Mouse (Mus musculus) hindbrain, embryonic 13.5 days (tissue): Measurements from ENCODE around the gene Prkcb. TPM values are rescaled to one million over a fixed set of nuclear protein-coding genes. Genes with fewer than 3 reads are reported as not detected.
A peak's percentile ranks its signal among the peaks of the same experiment; 100 is the strongest.

Experiments used
- ATAC-seq: fragments of 200-750 bp; cut with Nextera tagmentation; 2 replicates; pipeline ENCODE4 v1.8.0; 2017; ENCODE audit warnings: moderate TSS enrichment; ENCODE audit not compliant: low FRiP score
- H3K27ac ChIP-seq: fragments of 300-500 bp; sonication (generic); 2 replicates; pipeline ENCODE4 v1.5.1; 2015; ENCODE audit warnings: inconsistent platforms, mild to moderate bottlenecking, moderate library complexity
- H3K27me3 ChIP-seq: fragments of 300-500 bp; sonication (generic); 2 replicates; pipeline ENCODE4 v1.6.1; 2015; ENCODE audit warnings: mild to moderate bottlenecking, inconsistent platforms
- H3K36me3 ChIP-seq: fragments of 300-500 bp; sonication (generic); 2 replicates; pipeline ENCODE4 v1.6.1; 2015; ENCODE audit warnings: mild to moderate bottlenecking, inconsistent platforms
- H3K4me1 ChIP-seq: fragments of 300-500 bp; sonication (generic); replicated peaks from 2 replicates; pipeline ENCODE4 v1.6.1; 2015; ENCODE audit warnings: inconsistent platforms
- H3K4me2 ChIP-seq: fragments of 300-500 bp; sonication (generic); 2 replicates; pipeline ENCODE4 v1.6.1; 2015; ENCODE audit warnings: inconsistent platforms, mild to moderate bottlenecking, moderate library complexity
- H3K4me3 ChIP-seq: fragments of 300-500 bp; sonication (generic); 2 replicates; pipeline ENCODE4 v1.5.1; 2015; ENCODE audit warnings: mild to moderate bottlenecking, inconsistent platforms
- H3K9ac ChIP-seq: fragments of 300-500 bp; sonication (generic); 2 replicates; pipeline ENCODE4 v1.6.1; 2015; ENCODE audit warnings: mild to moderate bottlenecking, inconsistent platforms
- H3K9me3 ChIP-seq: fragments of 300-500 bp; sonication (generic); 2 replicates; pipeline ENCODE4 v1.6.1; 2016; ENCODE audit warnings: inconsistent platforms
- WGBS: fragments of 180-500 bp; shearing (Covaris S2); methylation state at CpG from one replicate; pipeline ENCODE4 v1.1.7; 2015; 5-methylcytosine and 5-hydroxymethylcytosine counted together
- polyA plus RNA-seq: library from polyadenylated mRNA; unstranded; fragments of >200 nt; fragmentation: Nextera tagmentation; extraction: Ambion mirVana; gene quantifications from 2 replicates; pipeline ENCODE4 v1.2.1, GENCODE M21; 2015

Gene Prkcb
- polyA plus RNA-seq, 1 experiment from 2014 or later = 58.1 TPM

DNA sequence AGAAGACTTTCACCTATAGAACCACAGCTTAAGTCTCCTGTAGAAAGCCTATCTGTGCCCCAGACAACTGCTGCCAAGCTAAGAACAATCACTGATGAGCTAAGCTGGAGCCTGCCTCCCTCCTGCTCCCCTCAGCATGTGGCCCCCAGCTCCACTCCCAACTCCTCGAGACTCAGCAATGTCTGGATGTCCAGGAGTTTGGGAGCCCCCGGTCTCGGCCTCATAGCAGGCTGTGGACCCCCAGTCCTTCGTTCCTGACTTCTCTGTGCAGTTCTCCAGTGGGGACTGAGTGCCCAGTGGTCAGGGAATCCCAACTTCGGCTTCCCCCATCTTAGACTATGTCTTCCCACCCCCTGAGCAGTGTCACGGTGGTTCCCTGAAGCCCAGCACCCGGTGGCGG, 96.3 kb downstream of the Prkcb start:
- H3K9ac ChIP-seq = no peak overlapping the region
- peaks cover 24% of the 10 kb centered on the region for H3K4me1 ChIP-seq
- no peak overlapping the region for H3K4me3 ChIP-seq
- no peak overlapping the region for H3K27ac ChIP-seq
- no peaks in the 10 kb centered on the region for H3K27me3 ChIP-seq
- H3K9me3 ChIP-seq = no peaks in the 10 kb centered on the region
- WGBS = 87% methylated on average over 8 of the region's 8 CpGs
- H3K36me3 ChIP-seq = no peaks in the 10 kb centered on the region
- H3K4me2 ChIP-seq = no peak overlapping the region
- no peak for ATAC-seq

DNA sequence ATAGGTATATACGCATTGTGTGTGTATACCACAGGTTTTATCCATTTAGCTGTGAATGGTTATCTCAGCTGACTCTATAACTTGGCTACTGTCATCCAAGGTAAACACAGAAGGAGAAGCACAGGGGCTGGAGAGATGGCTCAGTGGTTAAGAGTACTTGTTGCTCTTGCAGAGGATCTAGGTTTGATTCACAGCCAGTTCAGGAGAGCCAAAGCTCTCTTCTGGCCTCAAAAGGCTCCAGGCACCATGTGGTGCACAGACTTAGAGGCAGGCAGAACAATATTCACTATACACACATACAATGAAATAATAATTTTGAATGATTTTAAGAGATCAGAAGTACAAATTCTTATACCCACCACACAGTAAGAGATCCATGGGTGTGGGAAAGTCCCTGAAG, 98.0 kb downstream of the Prkcb start:
- WGBS = 90% methylated on average over 1 of the region's 1 CpGs
- Histone ChIP-seq H3K27ac (no peak overlapping the region), H3K9me3 (no peaks in the 10 kb centered on the region), H3K4me2 (no peak overlapping the region), H3K4me3 (no peak overlapping the region), H3K36me3 (no peaks in the 10 kb centered on the region), H3K9ac (no peak overlapping the region), H3K4me1 (peaks cover 29% of the 10 kb centered on the region), H3K27me3 (no peaks in the 10 kb centered on the region)
- ATAC-seq = no peak

DNA sequence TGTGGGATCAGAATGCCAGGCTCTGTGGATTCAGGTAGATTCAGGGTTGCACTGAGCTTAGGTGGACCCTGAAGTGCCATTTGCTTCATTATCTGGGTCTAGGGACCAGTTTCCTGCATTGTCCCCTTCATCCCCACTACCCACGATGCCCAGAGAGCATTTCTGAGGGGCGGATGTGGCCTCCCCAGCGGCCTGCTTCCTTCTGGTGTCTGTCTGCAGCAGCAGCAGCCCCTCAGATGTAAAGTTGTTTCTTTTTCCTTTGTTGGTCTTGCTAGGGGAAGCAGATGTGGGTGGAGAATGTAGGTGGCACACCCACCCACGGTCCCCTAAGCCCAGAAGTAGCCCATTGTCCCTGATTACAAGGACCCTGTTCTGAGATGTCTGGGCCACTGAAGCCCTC, 99.3 kb downstream of the Prkcb start:
- no peak overlapping the region for H3K9ac ChIP-seq
- no peak for ATAC-seq
- H3K4me3 ChIP-seq = no peak overlapping the region
- no peak overlapping the region for H3K27ac ChIP-seq
- no peaks in the 10 kb centered on the region for H3K9me3 ChIP-seq
- H3K4me1 ChIP-seq = peaks cover 29% of the 10 kb centered on the region
- 69% methylated on average over 4 of the region's 4 CpGs for whole genome bisulfite sequencing
- no peak overlapping the region for H3K4me2 ChIP-seq
- no peaks in the 10 kb centered on the region for H3K36me3 ChIP-seq
- H3K27me3 ChIP-seq = no peaks in the 10 kb centered on the region

DNA sequence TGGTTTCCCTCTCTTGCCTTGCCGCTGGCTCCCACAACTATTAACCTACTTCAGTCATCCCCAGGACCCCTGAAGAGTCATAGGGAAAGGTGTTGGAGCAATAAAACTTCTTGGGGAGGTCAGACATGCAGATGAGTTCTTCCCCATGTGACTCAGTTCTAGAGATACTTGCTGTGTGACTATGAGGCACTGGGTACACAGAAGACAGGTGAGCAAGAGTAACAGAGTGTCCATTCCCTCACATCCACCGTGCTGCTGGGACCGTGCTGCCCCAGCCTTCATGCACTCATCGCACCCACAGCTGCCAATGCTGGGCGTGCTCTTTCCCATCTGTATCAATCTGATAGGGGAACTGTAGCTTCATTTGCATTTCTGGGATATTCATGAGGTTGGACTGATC, 100.3 kb downstream of the Prkcb start:
- Histone ChIP-seq H3K27ac (0 out of 2 replicates have a peak overlapping the region, but pooled peaks have one; percentile 65), H3K36me3 (no peaks in the 10 kb centered on the region), H3K9me3 (no peaks in the 10 kb centered on the region), H3K9ac (no peak overlapping the region), H3K27me3 (no peaks in the 10 kb centered on the region), H3K4me3 (no peak overlapping the region), H3K4me2 (no peak overlapping the region), H3K4me1 (peaks cover 29% of the 10 kb centered on the region)
- ATAC-seq = no peak
- WGBS = 45% methylated on average over 5 of the region's 5 CpGs

DNA sequence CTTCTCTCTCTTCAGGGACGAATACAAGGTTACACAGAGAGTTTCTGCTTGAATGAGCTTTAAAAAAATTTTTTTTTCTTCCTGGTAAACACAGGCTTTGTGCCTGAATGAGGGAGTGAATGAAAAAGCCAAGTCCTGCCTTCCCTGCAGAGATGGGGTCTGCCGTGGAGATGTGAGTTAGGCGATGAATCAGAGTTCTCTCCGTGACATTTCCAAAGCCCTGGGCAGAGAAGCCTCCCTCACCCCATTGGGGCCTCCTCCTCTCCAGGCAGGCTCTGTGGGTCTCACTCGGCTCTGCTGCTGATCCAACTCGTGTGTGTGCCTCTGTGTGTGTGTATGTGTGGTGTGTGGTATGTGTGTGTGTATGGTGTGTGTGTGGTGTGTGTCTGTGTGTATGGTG, 101.1 kb downstream of the Prkcb start:
- ATAC-seq = peak; percentile 30
- H3K4me1 ChIP-seq = peaks cover 29% of the 10 kb centered on the region
- no peak overlapping the region for H3K4me2 ChIP-seq
- no peaks in the 10 kb centered on the region for H3K36me3 ChIP-seq
- no peak overlapping the region for H3K4me3 ChIP-seq
- WGBS = 11% methylated on average over 6 of the region's 6 CpGs
- no peaks in the 10 kb centered on the region for H3K27me3 ChIP-seq
- peak overlapping the region; percentile 39; the same call in 1 of the 2 replicates for H3K9ac ChIP-seq
- H3K9me3 ChIP-seq = no peaks in the 10 kb centered on the region
- peak overlapping the region; percentile 65 for H3K27ac ChIP-seq

DNA sequence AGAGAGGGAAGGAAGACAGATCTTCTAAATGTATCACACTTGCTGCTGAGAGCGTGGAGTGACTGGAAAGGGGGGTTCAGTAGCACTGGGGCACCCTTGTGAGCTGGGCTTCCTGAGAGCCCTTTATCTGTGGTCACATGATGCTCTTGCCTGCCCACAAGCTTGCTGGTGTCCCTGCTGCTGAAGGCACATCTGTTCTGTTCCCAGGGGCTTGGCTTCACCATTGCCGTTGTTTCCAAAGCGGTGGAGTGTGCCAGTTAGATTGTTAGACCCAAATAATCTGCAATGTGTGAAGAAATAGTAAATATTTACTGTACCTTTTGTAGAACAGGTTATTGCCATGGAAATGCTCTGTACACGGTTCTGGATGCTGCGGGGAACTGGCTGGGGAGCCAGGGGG, 101.6 kb downstream of the Prkcb start:
- Histone ChIP-seq H3K4me3 (no peak overlapping the region), H3K27ac (peak overlapping the region; percentile 65), H3K36me3 (no peaks in the 10 kb centered on the region), H3K9ac (0 out of 2 replicates have a peak overlapping the region, but pooled peaks have one; percentile 39), H3K27me3 (no peaks in the 10 kb centered on the region), H3K4me1 (peaks cover 29% of the 10 kb centered on the region), H3K4me2 (no peak overlapping the region), H3K9me3 (no peaks in the 10 kb centered on the region)
- WGBS = 38% methylated on average over 5 of the region's 5 CpGs
- peak; percentile 65 for ATAC-seq

DNA sequence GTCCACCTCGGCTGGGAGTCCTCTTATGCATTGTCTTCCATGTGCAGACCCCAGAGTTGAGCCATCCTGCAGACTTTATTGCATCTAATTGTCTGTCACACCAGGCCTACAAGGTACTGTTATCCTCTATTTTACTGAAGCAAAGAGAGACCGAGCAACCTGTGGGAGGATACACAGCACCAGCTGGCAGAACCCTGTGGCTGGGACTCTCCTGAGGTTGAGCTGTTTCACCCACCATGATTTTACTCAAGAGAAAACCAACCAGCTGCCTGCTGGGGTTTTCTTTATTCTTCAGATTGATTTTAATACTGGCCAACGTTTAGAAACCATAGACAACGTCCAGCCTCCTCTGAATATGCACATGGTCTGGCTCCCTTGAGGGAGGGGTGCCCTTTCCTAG, 102.1 kb downstream of the Prkcb start:
- Histone ChIP-seq H3K4me2 (no peak overlapping the region), H3K27ac (peak overlapping the region; percentile 65), H3K9me3 (no peaks in the 10 kb centered on the region), H3K27me3 (no peaks in the 10 kb centered on the region), H3K9ac (no peak overlapping the region), H3K4me1 (peaks cover 31% of the 10 kb centered on the region), H3K4me3 (no peak overlapping the region), H3K36me3 (no peaks in the 10 kb centered on the region)
- no peak for ATAC-seq
- WGBS = 56% methylated on average over 4 of the region's 4 CpGs

DNA sequence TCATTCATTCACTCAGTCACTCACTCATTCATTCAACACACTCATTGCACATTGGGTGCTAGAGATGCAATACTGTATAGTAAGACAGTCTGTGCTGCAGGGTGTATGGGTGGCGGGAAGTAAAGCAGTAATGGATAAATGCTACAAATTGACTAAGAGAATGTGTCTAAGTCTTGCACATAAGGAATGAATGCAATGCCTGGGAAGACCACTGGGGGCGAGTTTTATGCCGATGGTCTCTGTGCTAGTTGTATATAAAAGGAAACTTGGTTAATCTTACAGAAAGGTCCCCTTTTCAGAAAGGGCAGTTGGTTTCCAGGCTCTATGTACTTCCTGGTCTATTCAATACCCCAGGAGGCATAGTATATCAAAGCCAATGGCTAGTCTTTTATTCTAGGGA, 102.8 kb downstream of the Prkcb start:
- Histone ChIP-seq H3K4me2 (no peak overlapping the region), H3K9ac (no peak overlapping the region), H3K9me3 (no peaks in the 10 kb centered on the region), H3K27me3 (no peaks in the 10 kb centered on the region), H3K4me3 (no peak overlapping the region), H3K36me3 (no peaks in the 10 kb centered on the region), H3K4me1 (peaks cover 34% of the 10 kb centered on the region), H3K27ac (no peak overlapping the region)
- ATAC-seq = no peak
- 69% methylated on average over 3 of the region's 3 CpGs for WGBS

DNA sequence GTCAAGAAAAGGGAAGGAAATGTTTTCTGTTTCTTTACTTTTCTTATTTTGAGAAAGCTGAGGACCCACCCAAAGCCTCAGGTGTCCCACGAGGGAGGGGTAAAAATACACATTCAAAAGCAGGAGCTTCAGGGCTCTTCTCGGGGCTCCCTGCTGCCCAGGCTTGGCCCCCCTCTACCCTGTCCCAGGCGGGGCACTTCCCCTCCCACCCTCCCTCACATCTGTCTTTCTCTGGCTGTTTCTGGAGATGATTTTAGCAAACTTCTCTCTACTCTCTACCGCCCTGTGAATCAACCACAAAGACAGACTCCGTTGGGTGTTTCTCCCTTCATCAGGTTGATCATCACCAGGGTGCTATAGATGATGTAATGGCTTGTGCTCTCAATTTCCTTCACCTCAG, 105.4 kb downstream of the Prkcb start:
- H3K4me1 ChIP-seq = peaks cover 27% of the 10 kb centered on the region
- no peak overlapping the region for H3K9ac ChIP-seq
- no peak for ATAC-seq
- no peaks in the 10 kb centered on the region for H3K9me3 ChIP-seq
- H3K27me3 ChIP-seq = no peaks in the 10 kb centered on the region
- no peak overlapping the region for H3K27ac ChIP-seq
- no peak overlapping the region for H3K4me3 ChIP-seq
- WGBS = 54% methylated on average over 5 of the region's 5 CpGs
- no peak overlapping the region for H3K4me2 ChIP-seq
- no peaks in the 10 kb centered on the region for H3K36me3 ChIP-seq

DNA sequence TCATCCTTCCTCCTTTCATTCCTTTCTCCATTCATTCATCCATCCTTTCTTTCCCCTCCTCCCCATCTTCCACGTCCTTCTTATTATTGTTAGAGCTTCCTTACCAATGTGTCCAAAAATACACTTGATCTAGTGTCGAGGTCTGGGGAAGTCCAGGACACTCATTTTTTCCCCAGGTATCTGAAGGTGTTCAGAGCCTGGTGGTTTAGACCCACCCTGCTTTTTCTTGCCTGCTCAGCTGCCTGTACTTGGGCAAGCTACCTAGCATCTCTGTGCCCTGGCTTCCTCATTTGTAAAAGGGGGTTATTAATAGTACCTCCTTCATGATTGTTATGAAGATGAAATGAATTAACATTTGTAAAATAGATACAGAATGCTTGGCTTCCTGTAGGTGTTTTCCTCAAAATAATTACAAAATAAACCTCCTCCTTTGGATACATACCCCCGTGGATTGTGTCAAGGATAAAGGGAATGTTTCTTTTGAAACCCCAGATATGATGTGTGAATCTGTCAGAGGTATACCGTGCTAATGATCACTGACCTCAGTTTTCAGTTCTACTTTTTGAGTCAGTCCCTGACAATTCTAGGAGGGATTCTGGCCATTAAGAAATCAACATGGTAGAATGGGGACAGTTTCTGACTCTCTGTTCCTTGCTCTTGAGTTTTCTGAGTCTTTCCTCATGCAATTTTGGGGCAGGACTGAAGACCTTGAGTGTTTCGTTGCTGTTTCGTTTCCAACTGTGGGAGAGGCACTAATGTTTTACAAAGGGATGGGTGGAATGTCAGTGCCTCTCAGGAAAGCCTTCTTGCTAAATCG, 106.8 kb downstream of the Prkcb start:
- Histone ChIP-seq H3K9me3 (no peaks in the 10 kb centered on the region), H3K36me3 (no peaks in the 10 kb centered on the region), H3K27me3 (no peaks in the 10 kb centered on the region), H3K4me3 (no peak overlapping the region), H3K4me2 (no peak overlapping the region), H3K9ac (no peak overlapping the region), H3K4me1 (peaks cover 13% of the 10 kb centered on the region), H3K27ac (no peak overlapping the region)
- 80% methylated on average over 7 of the region's 7 CpGs for WGBS
- no peak for ATAC-seq

DNA sequence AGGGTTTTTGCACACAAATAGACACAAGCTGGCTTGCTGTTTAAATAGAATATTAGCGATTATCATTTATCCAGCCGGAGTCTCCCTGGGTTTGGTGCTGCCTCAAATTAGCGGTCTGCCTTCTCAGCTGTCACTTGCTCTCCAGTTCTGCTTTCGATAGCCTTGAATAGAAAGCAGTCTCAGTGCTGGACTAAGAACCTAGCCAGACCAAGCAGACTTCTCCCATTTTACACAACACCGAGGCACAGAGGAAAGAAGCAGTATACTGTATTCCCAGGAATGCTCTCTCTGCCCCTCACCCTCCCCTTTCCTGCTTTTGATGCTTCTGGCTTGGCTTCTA, 107.4 kb downstream of the Prkcb start:
- Histone ChIP-seq H3K9me3 (no peaks in the 10 kb centered on the region), H3K27me3 (no peaks in the 10 kb centered on the region), H3K4me2 (no peak overlapping the region), H3K36me3 (no peaks in the 10 kb centered on the region), H3K27ac (no peak overlapping the region), H3K9ac (no peak overlapping the region), H3K4me3 (no peak overlapping the region), H3K4me1 (peaks cover 7% of the 10 kb centered on the region)
- WGBS = 74% methylated on average over 5 of the region's 5 CpGs
- no peak for ATAC-seq

DNA sequence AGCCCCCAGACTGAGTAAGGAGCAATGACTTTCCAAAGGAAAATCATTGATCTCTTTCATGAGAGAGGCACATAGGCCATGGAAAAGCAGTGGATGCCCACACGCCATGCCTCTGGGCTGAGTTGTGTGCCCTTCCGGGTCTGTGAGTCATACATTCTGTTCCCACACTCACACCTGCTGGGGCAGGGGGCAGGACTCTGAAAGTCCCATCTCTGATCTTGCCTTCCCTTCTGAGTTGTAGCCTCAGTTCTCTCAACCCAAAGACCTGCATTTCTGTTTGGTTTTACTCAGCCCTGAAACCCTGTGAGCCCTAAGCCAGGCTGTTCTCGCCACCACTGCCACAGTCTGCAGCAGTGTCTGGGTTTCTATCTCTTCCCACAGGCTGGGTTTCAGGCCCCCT, 109.1 kb downstream of the Prkcb start:
- H3K27ac ChIP-seq = no peak overlapping the region
- 0 out of 2 replicates have a peak, but pooled peaks cover 5% of the 10 kb centered on the region for H3K4me1 ChIP-seq
- H3K36me3 ChIP-seq = no peaks in the 10 kb centered on the region
- H3K4me3 ChIP-seq = no peak overlapping the region
- H3K4me2 ChIP-seq = no peak overlapping the region
- WGBS = 91% methylated on average over 3 of the region's 3 CpGs
- no peak overlapping the region for H3K9ac ChIP-seq
- ATAC-seq = no peak
- no peaks in the 10 kb centered on the region for H3K27me3 ChIP-seq
- no peaks in the 10 kb centered on the region for H3K9me3 ChIP-seq

DNA sequence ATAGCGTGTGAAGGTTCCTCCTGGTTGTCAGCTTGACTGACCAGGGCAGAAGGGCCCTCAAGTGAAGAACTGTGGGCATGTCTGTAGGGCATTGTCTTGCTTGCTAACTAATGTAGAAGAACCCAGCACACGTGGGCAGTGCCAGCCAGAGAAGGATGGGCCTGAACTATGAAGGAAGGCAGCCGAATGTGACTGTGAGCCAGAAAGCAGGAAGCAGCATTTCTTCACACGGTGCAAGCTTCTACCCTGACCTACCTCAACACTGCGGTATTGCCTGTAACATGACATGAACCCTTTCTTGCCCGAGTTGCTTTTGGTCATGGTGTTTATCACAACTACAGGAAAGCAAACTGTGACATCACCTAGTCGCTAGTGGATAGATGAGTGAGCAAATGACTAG, 113.5 kb downstream of the Prkcb start:
- H3K9ac ChIP-seq = no peak overlapping the region
- H3K27ac ChIP-seq = no peak overlapping the region
- H3K36me3 ChIP-seq = no peaks in the 10 kb centered on the region
- no peaks in the 10 kb centered on the region for H3K27me3 ChIP-seq
- H3K4me2 ChIP-seq = no peak overlapping the region
- no peak for ATAC-seq
- no peak overlapping the region for H3K4me3 ChIP-seq
- WGBS = 91% methylated on average over 7 of the region's 7 CpGs
- no peaks in the 10 kb centered on the region for H3K9me3 ChIP-seq
- peaks cover 26% of the 10 kb centered on the region for H3K4me1 ChIP-seq
